Mouse (Mus musculus) limb, embryonic 14.5 days (tissue): Measurements from ENCODE around the gene Ccdc9b. TPM values are rescaled to one million over a fixed set of nuclear protein-coding genes. Genes with fewer than 3 reads are reported as not detected.

Source experiments
- ATAC-seq: fragments of 200-750 bp; cut with Nextera tagmentation; 2 replicates; pipeline ENCODE4 v1.8.0; 2017; ENCODE audit warnings: low read depth, moderate number of reproducible peaks, moderate TSS enrichment; ENCODE audit not compliant: low FRiP score
- DNase-seq: peaks from one replicate; pipeline ENCODE4 v3.0.0-alpha.2; 2015; ENCODE audit warnings: low spot score
- H3K27ac ChIP-seq: fragments of 300-500 bp; sonication (generic); replicated peaks from 2 replicates; pipeline ENCODE4 v1.5.1; 2014; ENCODE audit warnings: low read depth, mild to moderate bottlenecking, low read length, moderate library complexity, mixed read lengths
- H3K27me3 ChIP-seq: fragments of 300-500 bp; sonication (generic); 2 replicates; pipeline ENCODE4 v1.6.1; 2014; ENCODE audit warnings: low read length, mixed read lengths; ENCODE audit not compliant: control insufficient read depth, insufficient read depth
- H3K36me3 ChIP-seq: fragments of 300-500 bp; sonication (generic); 2 replicates; pipeline ENCODE4 v1.6.1; 2014; ENCODE audit warnings: mild to moderate bottlenecking, low read length, moderate library complexity, mixed read lengths; ENCODE audit not compliant: control insufficient read depth, insufficient read depth
- H3K4me1 ChIP-seq: fragments of 300-500 bp; sonication (generic); 2 replicates; pipeline ENCODE4 v1.6.1; 2014; ENCODE audit warnings: antibody characterized with exemption, low read length, mixed read lengths; ENCODE audit not compliant: control insufficient read depth, insufficient read depth
- H3K4me2 ChIP-seq: fragments of 300-500 bp; sonication (generic); replicated peaks from 2 replicates; pipeline ENCODE4 v1.6.1; 2014; ENCODE audit warnings: low read depth, mild to moderate bottlenecking, low read length, moderate library complexity; ENCODE audit not compliant: severe bottlenecking
- H3K4me3 ChIP-seq: fragments of 300-500 bp; sonication (generic); replicated peaks from 2 replicates; pipeline ENCODE4 v1.5.1; 2014; ENCODE audit warnings: low read length
- H3K9ac ChIP-seq: fragments of 300-500 bp; sonication (generic); 2 replicates; pipeline ENCODE4 v1.6.1; 2014; ENCODE audit warnings: mild to moderate bottlenecking, low read depth, low read length, moderate library complexity; ENCODE audit not compliant: severe bottlenecking
- H3K9me3 ChIP-seq: fragments of 300-500 bp; sonication (generic); 2 replicates; pipeline ENCODE4 v1.6.1; 2016; ENCODE audit warnings: low read length; ENCODE audit not compliant: control insufficient read depth
- POLR2A ChIP-seq: fragments of 200-500 bp; IDR thresholded peaks from 2 replicates; pipeline ENCODE4 v1.8.0; 2012; ENCODE audit warnings: inconsistent platforms, mild to moderate bottlenecking, moderate library complexity, borderline replicate concordance; ENCODE audit not compliant: insufficient read depth, insufficient read length; ENCODE audit errors: extremely low read depth
- WGBS: fragments of 180-500 bp; shearing (Covaris S2); extraction: QIAGEN DNeasy Blood & Tissue Kit; methylation state at CpG from one replicate; pipeline ENCODE4 v1.1.7; 2014; 5-methylcytosine and 5-hydroxymethylcytosine counted together
- polyA plus RNA-seq, 2 experiments: library from polyadenylated mRNA; depleted of rRNA in 1 of 2; stranded (reverse) in 1 of 2; unstranded in 1 of 2; fragments of >200 nt; fragmentation: Nextera tagmentation in 1 of 2; extraction: Ambion mirVana in 1 of 2; gene quantifications; 2 replicates each; pipeline versions ENCODE4 v1.2.1 to v1.2.3; 2012 to 2014

Ccdc9b gene
- polyA plus RNA-seq, 2 experiments, result 1.4 to 1.8 TPM

DNA sequence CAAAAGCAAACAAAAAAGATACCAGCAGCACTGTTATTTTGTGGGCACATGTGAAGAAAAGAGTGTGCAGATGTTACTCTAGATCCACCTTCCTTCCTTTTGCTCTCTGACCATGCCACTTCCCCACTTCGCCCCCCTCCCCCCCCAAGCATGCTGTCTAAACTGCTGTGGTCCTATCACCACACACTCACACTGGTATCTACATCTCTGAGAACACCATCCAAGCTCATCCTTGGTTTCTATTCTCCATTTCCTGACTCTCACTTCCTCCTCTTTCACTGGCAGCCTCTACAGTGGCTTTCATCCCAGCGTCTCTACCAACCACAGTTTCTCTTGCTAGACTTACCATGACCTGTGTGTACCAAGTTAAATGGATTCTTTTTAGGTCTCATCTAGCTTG is 42.0 kb upstream of the Ccdc9b start:
- no peak for ATAC-seq
- Histone ChIP-seq H3K36me3 (no peaks in the 10 kb centered on the region), H3K27me3 (no peaks in the 10 kb centered on the region), H3K4me3 (no peak overlapping the region), H3K4me2 (no peak overlapping the region), H3K27ac (no peak overlapping the region), H3K9me3 (no peaks in the 10 kb centered on the region), H3K9ac (no peak overlapping the region), H3K4me1 (no peaks in the 10 kb centered on the region)
- WGBS, result 76% methylated on average over 2 of the region's 2 CpGs
- no peak for DNase-seq
- TF ChIP-seq POLR2A, result no peak

- Histone ChIP-seq H3K4me3 (no peak overlapping the region), H3K9ac (no peak overlapping the region), H3K36me3 (no peaks in the 10 kb centered on the region), H3K4me2 (no peak overlapping the region), H3K4me1 (no peaks in the 10 kb centered on the region), H3K9me3 (no peaks in the 10 kb centered on the region), H3K27ac (no peak overlapping the region), H3K27me3 (no peaks in the 10 kb centered on the region)
- no peak for DNase-seq
- TF ChIP-seq POLR2A, result no peak
- ATAC-seq, result no peak
- WGBS, result 64% methylated on average over 4 of the region's 4 CpGs
Measured at GRCm38 (mm10) chr2:118802542-118803118, 40.2 kb upstream of the Ccdc9b start.

- Histone ChIP-seq H3K9me3 (no peaks in the 10 kb centered on the region), H3K4me1 (no peaks in the 10 kb centered on the region), H3K36me3 (no peaks in the 10 kb centered on the region), H3K4me3 (no peak overlapping the region), H3K27ac (no peak overlapping the region), H3K9ac (no peak overlapping the region), H3K27me3 (no peaks in the 10 kb centered on the region; the same call in 1 of the 2 replicates), H3K4me2 (no peak overlapping the region)
- no peak for DNase-seq
- 78% methylated on average over 4 of the region's 4 CpGs for WGBS
- no peak for ATAC-seq
- TF ChIP-seq POLR2A, result no peak
Measured at GRCm38 (mm10) chr2:118793636-118794035, 31.2 kb upstream of the Ccdc9b start.

GRCm38 (mm10) chr2:118792259-118792613 is 29.8 kb upstream of the Ccdc9b start:
- H3K4me3 ChIP-seq, result no peak overlapping the region
- TF ChIP-seq POLR2A, result no peak
- H3K36me3 ChIP-seq, result no peaks in the 10 kb centered on the region
- WGBS, result 59% methylated on average over 4 of the region's 4 CpGs
- ATAC-seq (no peak), DNase-seq (no peak)
- H3K4me1 ChIP-seq, result no peaks in the 10 kb centered on the region
- H3K27ac ChIP-seq, result no peak overlapping the region
- no peaks in the 10 kb centered on the region for H3K9me3 ChIP-seq
- H3K9ac ChIP-seq, result no peak overlapping the region
- no peak overlapping the region for H3K4me2 ChIP-seq
- H3K27me3 ChIP-seq, result no peaks in the 10 kb centered on the region; the same call in 1 of the 2 replicates

DNA sequence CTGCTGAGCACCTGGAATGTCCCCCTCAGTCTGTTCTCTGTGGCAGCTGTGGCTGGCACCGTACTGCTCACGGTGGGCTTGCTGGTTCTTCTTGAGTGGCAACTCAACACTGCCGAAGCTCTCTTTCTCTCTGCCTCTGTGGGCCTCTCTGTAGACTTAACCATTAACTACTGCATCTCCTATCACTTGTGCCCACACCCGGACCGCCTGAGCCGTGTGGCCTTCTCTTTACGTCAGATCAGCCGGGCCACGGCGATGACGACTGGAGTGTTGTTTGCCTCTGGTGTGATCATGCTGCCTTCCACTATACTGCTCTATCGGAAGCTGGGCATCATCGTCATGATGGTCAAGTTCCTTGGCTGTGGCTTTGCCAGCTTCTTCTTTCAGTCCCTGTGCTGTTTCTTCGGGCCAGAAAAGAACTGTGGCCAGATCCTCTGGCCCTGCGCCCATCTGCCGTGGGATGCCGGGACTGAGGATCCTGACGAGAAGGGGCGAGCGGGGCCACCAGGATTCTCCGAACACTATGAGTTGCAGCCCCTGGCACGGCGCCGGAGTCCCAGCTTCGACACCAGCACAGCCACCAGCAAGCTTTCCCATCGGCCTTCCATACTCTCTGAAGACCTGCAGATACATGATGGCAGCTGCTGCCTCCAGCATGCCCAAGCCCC is 29.3 kb upstream of the Ccdc9b start:
- no peak for TF ChIP-seq POLR2A
- H3K9ac ChIP-seq, result no peak overlapping the region
- H3K27ac ChIP-seq, result no peak overlapping the region
- no peaks in the 10 kb centered on the region for H3K4me1 ChIP-seq
- H3K9me3 ChIP-seq, result no peaks in the 10 kb centered on the region
- no peak for ATAC-seq
- H3K4me3 ChIP-seq, result no peak overlapping the region
- H3K27me3 ChIP-seq, result no peaks in the 10 kb centered on the region; the same call in 1 of the 2 replicates
- DNase-seq, result no peak
- H3K36me3 ChIP-seq, result no peaks in the 10 kb centered on the region
- WGBS, result 93% methylated on average over 26 of the region's 26 CpGs
- no peak overlapping the region for H3K4me2 ChIP-seq
